Mouse (Mus musculus): ENCODE results near the gene Cnst. TPM values are rescaled to one million over a fixed set of nuclear protein-coding genes. Genes with fewer than 3 reads are reported as not detected.

Gene Cnst
- polyA plus RNA-seq, 1 experiment from 2014 or later, result 26.4 TPM

DNA sequence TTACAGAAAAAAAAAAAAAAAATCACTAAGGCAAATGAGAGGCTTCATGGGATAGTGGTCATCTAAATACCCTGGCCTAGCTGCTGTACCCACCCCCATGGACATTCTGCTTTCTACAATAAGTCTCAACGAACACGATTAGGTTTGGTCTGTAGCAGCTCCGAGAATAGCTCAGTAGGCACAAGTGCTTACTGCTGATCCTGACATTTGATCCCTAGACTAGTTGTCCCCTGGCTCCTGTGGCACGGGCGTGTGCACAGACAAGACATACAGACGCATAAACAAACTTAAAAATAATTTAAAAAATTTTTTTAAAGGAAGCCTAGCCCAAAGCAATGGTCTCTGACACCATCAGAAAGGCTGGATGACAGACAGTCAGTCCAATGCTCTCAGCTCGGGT lies 121.3 kb downstream of the Cnst start:
- peaks cover 13% of the 10 kb centered on the region for H3K4me1 ChIP-seq (replicated peaks; ENCODE audit: control insufficient read depth, insufficient read depth, low read length)

DNA sequence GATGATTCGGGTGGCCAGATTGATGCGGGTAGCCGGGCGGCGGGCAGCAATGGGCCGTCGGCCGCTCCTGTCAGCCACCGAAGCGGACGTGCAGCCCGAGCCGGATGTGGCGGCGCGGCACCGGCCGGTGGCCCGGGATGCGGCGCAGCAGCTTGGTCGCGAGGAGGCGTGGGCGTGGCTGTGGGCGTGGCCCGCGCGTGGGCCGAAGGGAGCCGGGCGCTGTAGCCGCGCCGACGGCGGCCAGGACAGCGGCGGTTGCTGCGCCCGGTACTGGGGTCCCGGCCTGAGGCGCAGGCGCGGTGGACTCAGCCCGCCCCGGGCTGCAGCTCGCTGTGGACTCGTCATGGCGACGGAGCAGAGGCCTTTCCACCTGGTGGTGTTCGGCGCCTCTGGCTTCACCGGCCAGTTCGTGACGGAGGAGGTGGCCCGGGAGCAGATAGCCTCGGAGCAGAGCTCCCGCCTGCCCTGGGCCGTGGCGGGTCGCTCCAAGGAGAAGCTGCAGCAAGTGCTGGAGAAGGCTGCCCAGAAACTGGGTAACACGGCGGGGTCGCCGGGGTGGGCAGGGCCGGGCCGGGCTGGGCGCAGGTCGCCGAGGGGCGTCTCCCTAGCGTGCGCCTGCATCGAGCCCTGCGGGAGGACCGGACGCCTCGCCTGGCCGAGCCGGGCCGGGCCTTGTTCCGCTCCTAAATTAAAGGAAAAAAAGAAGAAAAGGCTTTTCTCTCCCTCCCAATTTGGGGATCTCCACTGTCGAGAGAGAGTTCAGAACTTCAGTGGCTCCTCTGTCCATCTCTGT lies 122.0 kb downstream of the Cnst start, which contains the start of gene Sccpdh:
Gene Sccpdh (plus strand): TSS at position 198 of the 793 bp plus-strand sequence.
- H3K27ac ChIP-seq, result peak within 1 kb of the TSS; percentile 88
- no peaks in the 10 kb centered on the region for H3K27me3 ChIP-seq (ENCODE audit: control insufficient read depth, insufficient read depth, low read length)
- DNase-seq (ENCODE audit: low spot score), result peak; percentile 87

More for the DNA sequence above, 121.3 kb downstream of the Cnst start:
- DNase-seq (ENCODE audit: low spot score) (peak; percentile 35), ATAC-seq (ENCODE audit: low FRiP score) (no peak)
- WGBS, result 2% methylated on average over 7 of the region's 7 CpGs
- H3K9ac ChIP-seq, result peak overlapping the region; percentile 93
- H3K4me2 ChIP-seq (replicated peaks), result peak overlapping the region; percentile 82
- H3K36me3 ChIP-seq (replicated peaks; ENCODE audit: control insufficient read depth, insufficient read depth), result peaks cover 14% of the 10 kb centered on the region
- peak overlapping the region; percentile 88 for H3K27ac ChIP-seq
- H3K4me3 ChIP-seq (replicated peaks; ENCODE audit: low read length), result peak overlapping the region; percentile 88
- H3K9me3 ChIP-seq (ENCODE audit: control insufficient read depth, low read length), result no peaks in the 10 kb centered on the region
- no peaks in the 10 kb centered on the region for H3K27me3 ChIP-seq (ENCODE audit: control insufficient read depth, insufficient read depth, low read length)

DNA sequence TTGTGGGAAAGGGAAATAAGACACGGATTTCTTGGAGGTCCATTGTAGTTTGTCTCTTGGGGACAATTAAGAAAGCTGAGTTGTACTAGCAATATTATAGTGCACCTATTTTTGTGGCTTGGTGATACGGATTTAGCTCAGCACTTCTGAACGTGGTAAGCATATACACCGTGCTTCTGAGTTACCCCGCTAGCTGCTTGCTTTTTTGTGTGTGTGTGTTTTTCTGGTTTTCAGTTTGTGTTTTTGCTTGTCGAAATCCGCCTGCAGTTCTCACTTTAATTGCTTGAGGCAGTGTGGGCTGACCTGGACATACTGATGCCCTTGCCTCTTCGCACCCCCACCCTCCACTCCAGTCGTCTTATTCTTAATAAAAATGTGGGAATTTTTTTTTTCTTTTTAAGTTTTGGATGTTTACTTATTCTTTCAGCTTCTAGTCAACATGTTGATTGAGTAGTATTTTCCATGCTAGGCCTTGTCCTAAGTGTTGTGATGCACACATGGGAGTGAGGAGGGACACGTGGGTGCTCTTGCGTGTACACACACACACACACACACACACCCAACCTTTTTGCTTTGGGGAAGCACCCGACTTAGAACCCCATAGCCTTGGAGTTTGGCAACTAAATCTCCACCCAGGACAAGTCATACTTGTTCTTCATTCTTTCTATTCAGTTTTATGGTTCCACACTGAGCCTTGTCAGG lies 122.8 kb downstream of the Cnst start:
- Histone ChIP-seq H3K36me3 (replicated peaks; ENCODE audit: control insufficient read depth, insufficient read depth) (peaks cover 28% of the 10 kb centered on the region), H3K9ac (peak overlapping the region; percentile 93), H3K4me1 (replicated peaks; ENCODE audit: control insufficient read depth, insufficient read depth, low read length) (peaks cover 13% of the 10 kb centered on the region), H3K27ac (peak overlapping the region; percentile 88), H3K4me2 (replicated peaks) (peak overlapping the region; percentile 82), H3K4me3 (replicated peaks; ENCODE audit: low read length) (peak overlapping the region; percentile 88), H3K27me3 (ENCODE audit: control insufficient read depth, insufficient read depth, low read length) (no peaks in the 10 kb centered on the region), H3K9me3 (ENCODE audit: control insufficient read depth, low read length) (no peaks in the 10 kb centered on the region)
- no peak for ATAC-seq (ENCODE audit: low FRiP score)
- WGBS, result 20% methylated on average over 12 of the region's 12 CpGs
- peak; percentile 53 for DNase-seq (ENCODE audit: low spot score)

More for the DNA sequence above, 122.0 kb downstream of the Cnst start, which contains the start of gene Sccpdh:
- peak; percentile 98 for ATAC-seq (ENCODE audit: low FRiP score)
- Histone ChIP-seq H3K4me1 (replicated peaks; ENCODE audit: control insufficient read depth, insufficient read depth, low read length) (peaks cover 13% of the 10 kb centered on the region), H3K4me2 (replicated peaks) (peak within 1 kb of the TSS; percentile 82), H3K36me3 (replicated peaks; ENCODE audit: control insufficient read depth, insufficient read depth) (peaks cover 21% of the 10 kb centered on the region), H3K9ac (peak within 1 kb of the TSS; percentile 93), H3K9me3 (ENCODE audit: control insufficient read depth, low read length) (no peaks in the 10 kb centered on the region), H3K4me3 (replicated peaks; ENCODE audit: low read length) (peak within 1 kb of the TSS; percentile 88)
- WGBS, result under 1% methylated on average over 74 of the region's 84 CpGs

DNA sequence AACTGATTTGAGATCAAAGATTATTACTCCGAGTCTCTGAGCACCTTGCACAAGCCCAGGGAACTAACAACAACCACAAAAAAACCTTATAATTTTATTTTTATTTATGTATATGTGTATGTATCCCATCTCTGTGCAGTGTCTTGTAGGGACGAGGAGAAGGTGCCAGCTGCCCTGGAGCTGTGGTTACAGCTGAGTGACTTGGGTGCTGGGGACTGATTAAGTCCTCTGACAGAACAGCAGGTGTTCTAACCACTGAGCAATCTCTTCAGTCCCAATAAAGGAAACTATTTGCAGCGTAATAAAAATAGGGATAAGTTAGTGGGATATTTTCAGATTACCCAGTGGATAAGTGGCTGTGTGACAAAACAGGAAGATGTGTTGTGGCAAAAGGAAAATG lies 128.2 kb downstream of the Cnst start:
- no peak for ATAC-seq (ENCODE audit: low FRiP score)
- 93% methylated on average over 3 of the region's 3 CpGs for WGBS
- Histone ChIP-seq H3K4me2 (replicated peaks) (no peak overlapping the region), H3K4me3 (replicated peaks; ENCODE audit: low read length) (no peak overlapping the region), H3K27me3 (ENCODE audit: control insufficient read depth, insufficient read depth, low read length) (no peaks in the 10 kb centered on the region), H3K9ac (no peak overlapping the region), H3K4me1 (replicated peaks; ENCODE audit: control insufficient read depth, insufficient read depth, low read length) (peaks cover 8% of the 10 kb centered on the region), H3K36me3 (replicated peaks; ENCODE audit: control insufficient read depth, insufficient read depth) (peaks cover 78% of the 10 kb centered on the region), H3K9me3 (ENCODE audit: control insufficient read depth, low read length) (no peaks in the 10 kb centered on the region), H3K27ac (no peak overlapping the region)
- no peak for DNase-seq (ENCODE audit: low spot score)

DNA sequence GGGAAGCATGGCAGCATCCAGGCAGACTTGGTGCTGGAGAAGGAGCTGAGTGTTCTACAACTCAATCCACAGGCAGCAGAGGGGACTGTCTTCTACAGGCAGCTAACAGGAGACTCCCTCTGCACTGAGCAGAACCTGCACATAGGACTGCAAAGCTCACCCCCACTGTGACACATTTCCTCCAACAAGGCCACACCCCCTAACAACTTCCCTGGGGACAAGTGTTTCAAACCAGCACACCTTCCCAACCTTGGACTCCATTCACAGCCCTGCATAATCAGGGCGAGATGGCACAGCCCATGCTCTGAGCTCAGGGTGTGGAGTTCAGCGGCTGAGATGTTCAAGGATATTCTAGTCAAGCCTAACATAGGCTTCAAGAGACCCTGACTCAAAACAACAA lies 130.9 kb downstream of the Cnst start:
- Histone ChIP-seq H3K9ac (no peak overlapping the region), H3K4me1 (replicated peaks; ENCODE audit: control insufficient read depth, insufficient read depth, low read length) (no peaks in the 10 kb centered on the region), H3K27ac (no peak overlapping the region), H3K9me3 (ENCODE audit: control insufficient read depth, low read length) (no peaks in the 10 kb centered on the region), H3K27me3 (ENCODE audit: control insufficient read depth, insufficient read depth, low read length) (no peaks in the 10 kb centered on the region), H3K4me3 (replicated peaks; ENCODE audit: low read length) (no peak overlapping the region), H3K4me2 (replicated peaks) (no peak overlapping the region), H3K36me3 (replicated peaks; ENCODE audit: control insufficient read depth, insufficient read depth) (peaks cover 92% of the 10 kb centered on the region)
- DNase-seq (ENCODE audit: low spot score) (no peak), ATAC-seq (ENCODE audit: low FRiP score) (no peak)
- WGBS, result 93% methylated on average over 2 of the region's 2 CpGs

Other genes with a start within 250 kb of the Cnst start
- 25.4 and 28.2 TPM in 2 replicates for gene Smyd3, start 28.3 kb upstream of the Cnst start, polyA plus RNA-seq (2014; fragmentation: Nextera tagmentation; extraction: Ambion mirVana)
- gene Tfb2m, start 103 bp upstream of the Cnst start, polyA plus RNA-seq (2014; fragmentation: Nextera tagmentation; extraction: Ambion mirVana), result 29.4 and 31.3 TPM in 2 replicates
- 176 and 196 TPM in 2 replicates for gene Sccpdh, start 121.8 kb downstream of the Cnst start, polyA plus RNA-seq (2014; fragmentation: Nextera tagmentation; extraction: Ambion mirVana)
- not detected in 2 replicates for gene Kif28, start 198.9 kb downstream of the Cnst start, polyA plus RNA-seq (2014; fragmentation: Nextera tagmentation; extraction: Ambion mirVana)